Mouse (Mus musculus) fat pad, adult 2 months (tissue): ENCODE data around the gene Rita1.
A peak's percentile ranks its signal among the peaks of the same experiment; 100 is the strongest.

ENCODE experiments used
- DNase-seq: peaks from one replicate; pipeline ENCODE4 v3.0.0-alpha.2; 2011; ENCODE audit warnings: low read depth, low spot score; ENCODE audit errors: extremely low read depth

The Rita1 gene

GRCm38 (mm10) chr5:120628624-120629023 is 16.2 kb upstream of the Rita1 start:
- DNase-seq = no peak

GRCm38 (mm10) chr5:120627515-120628300 is 15.3 kb upstream of the Rita1 start:
- no peak for DNase-seq

GRCm38 (mm10) chr5:120626399-120626798 is 14.0 kb upstream of the Rita1 start:
- no peak for DNase-seq

GRCm38 (mm10) chr5:120624427-120624826 is 12.0 kb upstream of the Rita1 start:
- DNase-seq = no peak

GRCm38 (mm10) chr5:120622198-120622851 is 9.9 kb upstream of the Rita1 start:
- DNase-seq = no peak

GRCm38 (mm10) chr5:120621846-120622197 is 9.4 kb upstream of the Rita1 start:
- no peak for DNase-seq

GRCm38 (mm10) chr5:120621078-120621765 is 8.8 kb upstream of the Rita1 start:
- no peak for DNase-seq

- DNase-seq = no peak
Observed at GRCm38 (mm10) chr5:120620375-120621077, 8.1 kb upstream of the Rita1 start.

- DNase-seq = no peak
Observed at GRCm38 (mm10) chr5:120619201-120619600, 6.8 kb upstream of the Rita1 start.

- no peak for DNase-seq
Observed at GRCm38 (mm10) chr5:120618778-120619177, 6.4 kb upstream of the Rita1 start.

- DNase-seq = no peak
Observed at GRCm38 (mm10) chr5:120615903-120616302, 3.5 kb upstream of the Rita1 start.

- DNase-seq = peak; percentile 94
Observed at GRCm38 (mm10) chr5:120612822-120613604, 624 bp upstream of the Rita1 start.

GRCm38 (mm10) chr5:120611416-120611815 is 973 bp downstream of the Rita1 start:
- DNase-seq = no peak

GRCm38 (mm10) chr5:120610906-120611305 is 1.5 kb downstream of the Rita1 start:
- DNase-seq = no peak

GRCm38 (mm10) chr5:120609246-120609775 is 3.1 kb downstream of the Rita1 start:
- no peak for DNase-seq

- no peak for DNase-seq
Observed at GRCm38 (mm10) chr5:120607335-120607734, 5.1 kb downstream of the Rita1 start.

GRCm38 (mm10) chr5:120606590-120607200 is 5.7 kb downstream of the Rita1 start:
- no peak for DNase-seq

- no peak for DNase-seq
Observed at GRCm38 (mm10) chr5:120605688-120606087, 6.7 kb downstream of the Rita1 start.

- no peak for DNase-seq
Observed at GRCm38 (mm10) chr5:120605241-120605661, 7.1 kb downstream of the Rita1 start.

- DNase-seq = no peak
Observed at GRCm38 (mm10) chr5:120604839-120605238, 7.5 kb downstream of the Rita1 start.
